Mouse (Mus musculus): Measurements from ENCODE around the gene Slc44a4.

- no peak for TF ChIP-seq CTCF (IDR thresholded peaks at IDR 0.05; ENCODE audit: borderline replicate concordance, control insufficient read depth, extremely low read depth, insufficient read depth, low read length, poor library complexity)
- no peak for TF ChIP-seq POLR2A (IDR thresholded peaks at IDR 0.05; ENCODE audit: control insufficient read depth, extremely low read depth, insufficient read depth, low read length, poor library complexity)
Measured at GRCm38 (mm10) chr17:34917188-34917587, 2.9 kb downstream of the Slc44a4 start.
